8 mouse cellular contexts compared by ENCODE assay signal in genomic region chr13:89740243-89741115, GRCm38 (mm10). TPM values are rescaled to one million over a fixed set of nuclear protein-coding genes. Genes with fewer than 3 reads are reported as not detected.
A peak's percentile ranks its signal among the peaks of the same experiment; 100 is the strongest.
DNase-seq lines count a peak whose midpoint lies in the region; ATAC-seq lines count a peak whose summit lies in the region.

No protein-coding gene starts in this region.

- H3K27ac ChIP-seq in embryonic facial prominence, embryonic 14.5 days (replicated peaks; ENCODE audit: low read depth, low read length) = peak overlapping the region; percentile 95
- H3K27ac ChIP-seq in heart, embryonic 10.5 days = peak overlapping the region; percentile 95
- H3K27ac ChIP-seq in kidney, embryonic 14.5 days (ENCODE audit: low read depth, low read length) = peak overlapping the region; percentile 89
- H3K27ac ChIP-seq in limb, embryonic 13.5 days = peak overlapping the region; percentile 96
- H3K27ac ChIP-seq in midbrain, embryonic 14.5 days (replicated peaks; ENCODE audit: low read depth, low read length) = peak overlapping the region; percentile 80

- peak overlapping the region; percentile 72 for H3K4me3 ChIP-seq in embryonic facial prominence, embryonic 14.5 days (ENCODE audit: low read depth, low read length)
- peak overlapping the region; percentile 75 for H3K4me3 ChIP-seq in heart, embryonic 10.5 days
- peak overlapping the region; percentile 70 for H3K4me3 ChIP-seq in kidney, embryonic 14.5 days (ENCODE audit: low read length)
- H3K4me3 ChIP-seq in limb, embryonic 13.5 days = peak overlapping the region; percentile 80
- H3K4me3 ChIP-seq in midbrain, embryonic 14.5 days (replicated peaks; ENCODE audit: low read depth, low read length) = peak overlapping the region; percentile 59

- H3K36me3 ChIP-seq in embryonic facial prominence, embryonic 14.5 days (ENCODE audit: control insufficient read depth, insufficient read depth, low read length) = 0 out of 2 replicates have a peak, but pooled peaks cover 3% of the 10 kb centered on the region
- H3K36me3 ChIP-seq in heart, embryonic 10.5 days = no peaks in the 10 kb centered on the region
- no peaks in the 10 kb centered on the region for H3K36me3 ChIP-seq in kidney, embryonic 14.5 days (ENCODE audit: control insufficient read depth, insufficient read depth, low read length)
- no peaks in the 10 kb centered on the region for H3K36me3 ChIP-seq in limb, embryonic 13.5 days
- no peaks in the 10 kb centered on the region for H3K36me3 ChIP-seq in midbrain, embryonic 14.5 days (ENCODE audit: control insufficient read depth, insufficient read depth, low read length)

- H3K9me3 ChIP-seq in embryonic facial prominence, embryonic 14.5 days (ENCODE audit: control insufficient read depth, low read length) = no peaks in the 10 kb centered on the region
- H3K9me3 ChIP-seq in heart, embryonic 10.5 days = no peaks in the 10 kb centered on the region
- no peaks in the 10 kb centered on the region for H3K9me3 ChIP-seq in kidney, embryonic 14.5 days (ENCODE audit: control insufficient read depth, low read length)
- no peaks in the 10 kb centered on the region for H3K9me3 ChIP-seq in limb, embryonic 13.5 days
- H3K9me3 ChIP-seq in midbrain, embryonic 14.5 days (ENCODE audit: control insufficient read depth, low read length) = no peaks in the 10 kb centered on the region

- no peaks in the 10 kb centered on the region for H3K27me3 ChIP-seq in embryonic facial prominence, embryonic 14.5 days (replicated peaks; ENCODE audit: control insufficient read depth, insufficient read depth, low read length)
- no peaks in the 10 kb centered on the region for H3K27me3 ChIP-seq in heart, embryonic 10.5 days (ENCODE audit: insufficient read depth, poor library complexity, severe bottlenecking)
- H3K27me3 ChIP-seq in kidney, embryonic 14.5 days (ENCODE audit: control insufficient read depth, insufficient read depth, low read length) = no peaks in the 10 kb centered on the region
- no peaks in the 10 kb centered on the region for H3K27me3 ChIP-seq in limb, embryonic 13.5 days
- H3K27me3 ChIP-seq in midbrain, embryonic 14.5 days (ENCODE audit: control insufficient read depth, insufficient read depth, low read length) = peaks cover 8% of the 10 kb centered on the region; the same call in 1 of the 2 replicates

- under 1% methylated on average over 27 of the region's 33 CpGs for WGBS in embryonic facial prominence, embryonic 14.5 days
- under 1% methylated on average over 33 of the region's 33 CpGs for WGBS in heart, embryonic 10.5 days
- under 1% methylated on average over 33 of the region's 33 CpGs for whole genome bisulfite sequencing in kidney, embryonic 14.5 days
- under 1% methylated on average over 33 of the region's 33 CpGs for WGBS in limb, embryonic 13.5 days
- under 1% methylated on average over 33 of the region's 33 CpGs for WGBS in midbrain, embryonic 14.5 days

- H3K9ac ChIP-seq in embryonic facial prominence, embryonic 14.5 days (ENCODE audit: low read depth, low read length) = peak overlapping the region; percentile 92
- H3K9ac ChIP-seq in kidney, embryonic 14.5 days (ENCODE audit: low read depth, low read length) = peak overlapping the region; percentile 80
- peak overlapping the region; percentile 94 for H3K9ac ChIP-seq in limb, embryonic 13.5 days
- H3K9ac ChIP-seq in midbrain, embryonic 14.5 days (replicated peaks; ENCODE audit: low read length) = peak overlapping the region; percentile 70

- peak overlapping the region; percentile 84 for H3K4me2 ChIP-seq in embryonic facial prominence, embryonic 14.5 days (ENCODE audit: low read depth, low read length)
- H3K4me2 ChIP-seq in kidney, embryonic 14.5 days (replicated peaks; ENCODE audit: low read depth, low read length) = peak overlapping the region; percentile 75
- peak overlapping the region; percentile 85 for H3K4me2 ChIP-seq in limb, embryonic 13.5 days (replicated peaks)
- peak overlapping the region; percentile 98 for H3K4me2 ChIP-seq in midbrain, embryonic 14.5 days (ENCODE audit: low read length)

- peak; percentile 95 for DNase-seq in 416B (ENCODE audit: low read depth)
- DNase-seq in adrenal gland, postnatal 25 days = peak; percentile 49
- DNase-seq in embryonic facial prominence, embryonic 14.5 days (ENCODE audit: low spot score) = peak; percentile 94
- DNase-seq in heart, embryonic 10.5 days (ENCODE audit: low spot score) = peak; percentile 96
- DNase-seq in midbrain, embryonic 14.5 days = peak; percentile 91
- DNase-seq in spleen, postnatal 10 days (ENCODE audit: low spot score in 2 of 2) = peak; percentile 10 to 44

- H3K4me1 ChIP-seq in embryonic facial prominence, embryonic 14.5 days (ENCODE audit: control insufficient read depth, insufficient read depth, low read length) = peaks cover 12% of the 10 kb centered on the region
- H3K4me1 ChIP-seq in heart, embryonic 10.5 days = peaks cover 18% of the 10 kb centered on the region
- peaks cover 6% of the 10 kb centered on the region; the same call in 1 of the 2 replicates for H3K4me1 ChIP-seq in kidney, embryonic 14.5 days (ENCODE audit: control insufficient read depth, insufficient read depth, low read length)
- H3K4me1 ChIP-seq in limb, embryonic 13.5 days = peaks cover 22% of the 10 kb centered on the region
- H3K4me1 ChIP-seq in midbrain, embryonic 14.5 days (ENCODE audit: control insufficient read depth, insufficient read depth, low read length) = peaks cover 8% of the 10 kb centered on the region; the same call in 1 of the 2 replicates

- peak; percentile 88 for ATAC-seq in embryonic facial prominence, embryonic 14.5 days (ENCODE audit: low read depth)
- peak; percentile 83 for ATAC-seq in kidney, embryonic 14.5 days (ENCODE audit: low FRiP score, low TSS enrichment)
- ATAC-seq in limb, embryonic 13.5 days (ENCODE audit: low FRiP score, low read depth) = peak; percentile 85
- ATAC-seq in midbrain, embryonic 14.5 days (ENCODE audit: low FRiP score, low TSS enrichment) = peak; percentile 82

RNA-seq across cellular contexts. Expression of gene Vcan, which starts 1.8 kb away (rescaled TPM):
- 2.3 and 3.0 TPM in 2 replicates for total RNA-seq in adrenal gland, postnatal 25 days (2021)
- polyA plus RNA-seq in embryonic facial prominence, embryonic 14.5 days (2014; fragmentation: Nextera tagmentation; extraction: Ambion mirVana) = 115 and 134 TPM in 2 replicates
- polyA plus RNA-seq in heart, embryonic 10.5 days (2016; fragmentation: Nextera tagmentation; extraction: Ambion mirVana) = 109 and 166 TPM in 2 replicates
- 121 and 124 TPM in 2 replicates for polyA plus RNA-seq in kidney, embryonic 14.5 days (2014; fragmentation: Nextera tagmentation; extraction: Ambion mirVana)
- 141 and 144 TPM in 2 replicates for polyA plus RNA-seq in limb, embryonic 13.5 days (2015; fragmentation: Nextera tagmentation; extraction: Ambion mirVana)
- 38.2 and 38.5 TPM in 2 replicates for polyA plus RNA-seq in midbrain, embryonic 14.5 days (2014; fragmentation: Nextera tagmentation; extraction: Ambion mirVana)

Comparison
In these comparisons a context has a peak if more than half of its experiments do, and no peak if none do; other contexts are left out.
1. Peak in every context shown above with its lines: DNase-seq, ATAC-seq, H3K4me3 ChIP-seq and H3K27ac ChIP-seq.
2. DNase-seq: peak in every context shown above with its lines; median percentile 96 in heart, embryonic 10.5 days; 95 in 416B; 94 in embryonic facial prominence, embryonic 14.5 days; 91 in midbrain, embryonic 14.5 days; 49 in adrenal gland, postnatal 25 days; 27 in spleen, postnatal 10 days.